Mouse (Mus musculus) bone marrow, adult 2 months (tissue): ENCODE results near the gene Ttc13.

Source experiments
- CTCF ChIP-seq: fragments of 200-500 bp; IDR thresholded peaks from 2 replicates; pipeline ENCODE4 v1.5.1; 2011; ENCODE audit warnings: low read length, control low read depth; ENCODE audit not compliant: control insufficient read depth, insufficient read depth
- POLR2A ChIP-seq: fragments of 200-500 bp; IDR thresholded peaks from 2 replicates; pipeline ENCODE4 v1.6.1; 2011; ENCODE audit warnings: low read depth, mild to moderate bottlenecking, control low read depth, low read length, borderline replicate concordance; ENCODE audit not compliant: control insufficient read depth

GRCm38 (mm10) chr8:124682218-124682617 lies 39.6 kb downstream of the Ttc13 start:
- TF ChIP-seq CTCF (no peak), POLR2A (no peak)
